ENCODE assay signal across 21 mouse cellular contexts in genomic region chr9:114655356-114655755, GRCm38 (mm10). TPM values are rescaled to one million over a fixed set of nuclear protein-coding genes. Genes with fewer than 3 reads are reported as not detected.
DNase-seq lines count a peak whose midpoint lies in the region; ATAC-seq and TF ChIP-seq lines count a peak whose summit lies in the region.
"Had no signal": no experiment of that assay in that cellular context is flagged by ENCODE, and none has a peak within 500 bp of the region (broad histone marks: within the 10 kb centered on the region; RNA-seq: fewer than 3 reads in every experiment).

No protein-coding gene starts in this region.

- DNase-seq in layer of hippocampus, adult 2 months (ENCODE audit: low spot score in 2 of 2), result no peak
- DNase-seq in layer of hippocampus, postnatal 25 days (ENCODE audit: extremely low spot score in 1 of 2, low spot score in 1 of 2), result no peak
- peak; percentile 24 for DNase-seq in A20 (ENCODE audit: low read depth, low spot score)
- peak; percentile 73 for DNase-seq in ZHBTc4 (ENCODE audit: low read depth, low spot score)
- no peak for DNase-seq in testis, postnatal 14 days (ENCODE audit: low spot score)
- no peak for DNase-seq in kidney, postnatal 14 days
- DNase-seq: adrenal gland, postnatal 14 days; cerebellum, adult 18-20 months; cerebellum, adult 9-11 months; gastrocnemius, postnatal 10 days; heart, postnatal 36 days; kidney, adult 11 months had no signal

- no peaks in the 10 kb centered on the region for H3K36me3 ChIP-seq in ES-Bruce4 (ENCODE audit: control insufficient read depth, insufficient read depth, low read length, poor library complexity, severe bottlenecking)
- no peaks in the 10 kb centered on the region for H3K36me3 ChIP-seq in forebrain, embryonic 13.5 days (ENCODE audit: poor library complexity, severe bottlenecking)
- H3K36me3 ChIP-seq: embryonic facial prominence, embryonic 15.5 days; forebrain, embryonic 10.5 days; forebrain, embryonic 15.5 days; heart, embryonic 13.5 days had no signal

- no peak overlapping the region for H3K9ac ChIP-seq in ES-Bruce4 (ENCODE audit: low read depth, poor library complexity, severe bottlenecking)
- no peak overlapping the region for H3K9ac ChIP-seq in forebrain, embryonic 13.5 days
- H3K9ac ChIP-seq: embryonic facial prominence, embryonic 15.5 days; forebrain, embryonic 15.5 days; heart, embryonic 13.5 days had no signal

- no peak overlapping the region for H3K4me3 ChIP-seq in layer of hippocampus, adult 2 months
- H3K4me3 ChIP-seq in ES-Bruce4 (ENCODE audit: low read depth, low read length), result no peak overlapping the region
- no peak overlapping the region for H3K4me3 ChIP-seq in forebrain, embryonic 13.5 days
- H3K4me3 ChIP-seq: embryonic facial prominence, embryonic 15.5 days; erythroblast, embryonic 14.5 days; forebrain, embryonic 10.5 days; forebrain, embryonic 15.5 days; heart, embryonic 13.5 days had no signal

- H3K4me1 ChIP-seq in ES-Bruce4 (ENCODE audit: control insufficient read depth, insufficient read depth, low read length), result no peaks in the 10 kb centered on the region
- H3K4me1 ChIP-seq in forebrain, embryonic 13.5 days, result no peaks in the 10 kb centered on the region
- H3K4me1 ChIP-seq: embryonic facial prominence, embryonic 15.5 days; forebrain, embryonic 10.5 days; forebrain, embryonic 15.5 days; heart, embryonic 13.5 days had no signal

- no peaks in the 10 kb centered on the region for H3K27me3 ChIP-seq in ES-Bruce4 (ENCODE audit: control insufficient read depth, insufficient read depth, low read length, poor library complexity, severe bottlenecking)
- 0 out of 2 replicates have a peak, but pooled peaks cover 3% of the 10 kb centered on the region for H3K27me3 ChIP-seq in forebrain, embryonic 13.5 days
- H3K27me3 ChIP-seq: embryonic facial prominence, embryonic 15.5 days; forebrain, embryonic 15.5 days had no signal

- H3K27ac ChIP-seq in layer of hippocampus, adult 2 months, result peak overlapping the region; percentile 79
- H3K27ac ChIP-seq in ES-Bruce4 (ENCODE audit: insufficient read depth, low read length), result no peak overlapping the region
- no peak overlapping the region for H3K27ac ChIP-seq in forebrain, embryonic 13.5 days
- H3K27ac ChIP-seq: embryonic facial prominence, embryonic 15.5 days; forebrain, embryonic 10.5 days; forebrain, embryonic 15.5 days; heart, embryonic 13.5 days had no signal

- 83% methylated on average over 4 of the region's 4 CpGs for WGBS in forebrain, embryonic 13.5 days

- no peak for TF ChIP-seq EP300 in ES-Bruce4 (IDR thresholded peaks at IDR 0.05; ENCODE audit: insufficient read depth, low read depth, low read length)

- TF ChIP-seq POLR2A in ES-Bruce4 (IDR thresholded peaks at IDR 0.05; ENCODE audit: insufficient read depth, low read length), result no peak

- peaks cover 6% of the 10 kb centered on the region for H3K9me3 ChIP-seq in ES-Bruce4 (replicated peaks; ENCODE audit: control insufficient read depth, insufficient read depth, low read length, poor library complexity, severe bottlenecking)
- no peaks in the 10 kb centered on the region for H3K9me3 ChIP-seq in forebrain, embryonic 13.5 days (replicated peaks)
- H3K9me3 ChIP-seq: embryonic facial prominence, embryonic 15.5 days; forebrain, embryonic 15.5 days had no signal

- no peak overlapping the region for H3K4me2 ChIP-seq in forebrain, embryonic 13.5 days
- H3K4me2 ChIP-seq: embryonic facial prominence, embryonic 15.5 days; forebrain, embryonic 15.5 days; heart, embryonic 13.5 days had no signal

- no peak for ATAC-seq in forebrain, embryonic 13.5 days
- ATAC-seq: activated CD4-positive, CD25-positive, alpha-beta regulatory T cell, adult 4 months; forebrain, embryonic 15.5 days; hindbrain, embryonic 16.5 days had no signal

- TF ChIP-seq CTCF in layer of hippocampus, adult 2 months (conservative IDR thresholded peaks at IDR 0.05), result peak; percentile 40
- TF ChIP-seq CTCF in ES-Bruce4 (IDR thresholded peaks at IDR 0.05; ENCODE audit: low read depth, low read length), result peak; percentile 35

RNA-seq across cellular contexts. Expression of gene Cnot10, which starts 15.4 kb away (rescaled TPM):
- 10 to 100 TPM; 51.4 to 56.1 TPM for total RNA-seq in layer of hippocampus, adult 2 months (2021)
- total RNA-seq in layer of hippocampus, postnatal 25 days (2021), result 10 to 100 TPM; 50.8 to 51.9 TPM
- 57.6 and 61.0 TPM in 2 replicates for polyA plus RNA-seq in ES-Bruce4 (2011; ENCODE audit: insufficient read depth, insufficient read length, low read depth, missing spikeins)
- polyA plus RNA-seq in forebrain, embryonic 13.5 days (2015; fragmentation: Nextera tagmentation; extraction: Ambion mirVana), result 56.8 and 66.4 TPM in 2 replicates

RNA-seq across cellular contexts. Expression of gene Dync1li1, which starts 33.2 kb away (rescaled TPM):
- 10 to 100 TPM; 96.5 to 97.1 TPM for total RNA-seq in layer of hippocampus, adult 2 months (2021)
- 100 to 1,000 TPM in 1 of 2 experiments, 10 to 100 TPM in 1; 92.8 to 101 TPM for total RNA-seq in layer of hippocampus, postnatal 25 days (2021)
- 73.5 and 73.8 TPM in 2 replicates for polyA plus RNA-seq in ES-Bruce4 (2011; ENCODE audit: insufficient read depth, insufficient read length, low read depth, missing spikeins)
- 100 and 108 TPM in 2 replicates for polyA plus RNA-seq in forebrain, embryonic 13.5 days (2015; fragmentation: Nextera tagmentation; extraction: Ambion mirVana)

Comparison
In these comparisons a context has a peak if more than half of its experiments do, and no peak if none do; other contexts are left out.
1. DNase-seq: peak in A20 (single experiment) and ZHBTc4 (single experiment); none in layer of hippocampus, adult 2 months (0 of 2), layer of hippocampus, postnatal 25 days (0 of 2), testis, postnatal 14 days (single experiment) and kidney, postnatal 14 days (single experiment).